14 mouse cellular contexts compared by ENCODE assay signal in genomic region chr1:193125835-193126234, GRCm38 (mm10). TPM values are rescaled to one million over a fixed set of nuclear protein-coding genes. Genes with fewer than 3 reads are reported as not detected.
DNase-seq lines count a peak whose midpoint lies in the region; ATAC-seq and TF ChIP-seq lines count a peak whose summit lies in the region.
"Had no signal": no experiment of that assay in that cellular context is flagged by ENCODE, and none has a peak within 500 bp of the region (broad histone marks: within the 10 kb centered on the region; RNA-seq: fewer than 3 reads in every experiment).

No protein-coding gene starts in this region.

- POLR2A ChIA-PET in Patski (lab: Charles Lee) = no interaction called here

- peaks cover 5% of the 10 kb centered on the region; the same call in 1 of the 2 replicates for H3K4me1 ChIP-seq in embryonic facial prominence, embryonic 14.5 days (ENCODE audit: control insufficient read depth, insufficient read depth, low read length)
- H3K4me1 ChIP-seq in embryonic facial prominence, embryonic 10.5 days = peaks cover 10% of the 10 kb centered on the region

- H3K9me3 ChIP-seq in embryonic facial prominence, embryonic 14.5 days (ENCODE audit: control insufficient read depth, low read length) = no peaks in the 10 kb centered on the region
- H3K9me3 ChIP-seq in embryonic facial prominence, embryonic 10.5 days = no peaks in the 10 kb centered on the region
- H3K9me3 ChIP-seq: heart, embryonic 13.5 days; hindbrain, embryonic 13.5 days; neural tube, embryonic 13.5 days had no signal

- no peak overlapping the region for H3K27ac ChIP-seq in embryonic facial prominence, embryonic 14.5 days (replicated peaks; ENCODE audit: low read depth, low read length)
- H3K27ac ChIP-seq in embryonic facial prominence, embryonic 10.5 days (replicated peaks) = no peak overlapping the region
- no peak overlapping the region for H3K27ac ChIP-seq in layer of hippocampus, adult 2 months
- H3K27ac ChIP-seq: heart, embryonic 13.5 days; hindbrain, embryonic 13.5 days; neural tube, embryonic 13.5 days had no signal

- CTCF ChIA-PET in Patski (lab: Charles Lee) = no interaction called here

- no peak overlapping the region for H3K4me3 ChIP-seq in embryonic facial prominence, embryonic 14.5 days (ENCODE audit: low read depth, low read length)
- H3K4me3 ChIP-seq in embryonic facial prominence, embryonic 10.5 days = no peak overlapping the region
- H3K4me3 ChIP-seq in layer of hippocampus, adult 2 months = no peak overlapping the region
- H3K4me3 ChIP-seq: heart, embryonic 13.5 days; hindbrain, embryonic 13.5 days; neural tube, embryonic 13.5 days had no signal

- peak; percentile 73 for TF ChIP-seq CTCF in layer of hippocampus, adult 2 months (conservative IDR thresholded peaks at IDR 0.05)
- TF ChIP-seq CTCF in Patski (IDR thresholded peaks at IDR 0.05) = peak; percentile 40

- peaks cover 62% of the 10 kb centered on the region for H3K36me3 ChIP-seq in embryonic facial prominence, embryonic 14.5 days (ENCODE audit: control insufficient read depth, insufficient read depth, low read length)
- H3K36me3 ChIP-seq in embryonic facial prominence, embryonic 10.5 days (replicated peaks) = peaks cover 74% of the 10 kb centered on the region

- in situ Hi-C loops in Patski (cut with MboI; ENCODE audit: low pct_unique_long_range_greater_than_20kb) = no loop called here

- peak; percentile 22 for DNase-seq in embryonic facial prominence, embryonic 14.5 days (ENCODE audit: low spot score)
- no peak for DNase-seq in embryonic facial prominence, embryonic 10.5 days (ENCODE audit: low spot score)
- no peak for DNase-seq in layer of hippocampus, adult 2 months (ENCODE audit: low spot score in 2 of 2)
- DNase-seq in layer of hippocampus, postnatal 36 days = no peak
- peak; percentile 30 for DNase-seq in 3134 (ENCODE audit: extremely low read depth, insufficient read length, low spot score)
- no peak for DNase-seq in Patski (ENCODE audit: low read depth, low spot score)
- DNase-seq in B cell, adult 2 months = no peak
- DNase-seq in right cerebral cortex, postnatal 10 days (ENCODE audit: low spot score in 2 of 2) = no peak
- DNase-seq: cerebellum, adult 8-10 months; layer of hippocampus, adult 9-11 months had no signal

- ATAC-seq in embryonic facial prominence, embryonic 14.5 days (ENCODE audit: low read depth) = no peak
- no peak for ATAC-seq in Patski

- H3K4me2 ChIP-seq in embryonic facial prominence, embryonic 14.5 days (ENCODE audit: low read depth, low read length) = no peak overlapping the region
- H3K4me2 ChIP-seq: heart, embryonic 13.5 days; hindbrain, embryonic 13.5 days; midbrain, embryonic 11.5 days; neural tube, embryonic 13.5 days had no signal

- no peaks in the 10 kb centered on the region for H3K27me3 ChIP-seq in embryonic facial prominence, embryonic 14.5 days (replicated peaks; ENCODE audit: control insufficient read depth, insufficient read depth, low read length)
- H3K27me3 ChIP-seq in embryonic facial prominence, embryonic 10.5 days (replicated peaks; ENCODE audit: low read depth, poor library complexity, severe bottlenecking) = no peaks in the 10 kb centered on the region
- no peaks in the 10 kb centered on the region for H3K27me3 ChIP-seq in Patski
- H3K27me3 ChIP-seq: heart, embryonic 13.5 days; hindbrain, embryonic 13.5 days; neural tube, embryonic 13.5 days had no signal

- no peak overlapping the region for H3K9ac ChIP-seq in embryonic facial prominence, embryonic 14.5 days (ENCODE audit: low read depth, low read length)
- H3K9ac ChIP-seq: heart, embryonic 13.5 days; hindbrain, embryonic 13.5 days; neural tube, embryonic 13.5 days had no signal

- 70% methylated on average over 4 of the region's 4 CpGs for WGBS in embryonic facial prominence, embryonic 14.5 days
- WGBS in embryonic facial prominence, embryonic 10.5 days = 92% methylated on average over 4 of the region's 4 CpGs

RNA-seq across cellular contexts. Expression of gene Diexf, which starts 4.2 kb away (rescaled TPM):
- polyA plus RNA-seq in embryonic facial prominence, embryonic 14.5 days (2014; fragmentation: Nextera tagmentation; extraction: Ambion mirVana) = 8.6 and 9.6 TPM in 2 replicates
- 10.2 and 10.6 TPM in 2 replicates for polyA plus RNA-seq in embryonic facial prominence, embryonic 10.5 days (2016; fragmentation: Nextera tagmentation; extraction: Ambion mirVana)
- 10 to 100 TPM; 22.9 to 24.8 TPM for total RNA-seq in layer of hippocampus, adult 2 months (2021)
- 10 to 100 TPM; 23.4 to 27.5 TPM for total RNA-seq in layer of hippocampus, postnatal 36 days (2021)
- polyA plus RNA-seq in Patski (2021) = 16.2 TPM

RNA-seq across cellular contexts. Expression of gene Irf6, which starts 27.1 kb away (rescaled TPM):
- 33.9 and 41.6 TPM in 2 replicates for polyA plus RNA-seq in embryonic facial prominence, embryonic 14.5 days (2014; fragmentation: Nextera tagmentation; extraction: Ambion mirVana)
- 9.0 and 11.1 TPM in 2 replicates for polyA plus RNA-seq in embryonic facial prominence, embryonic 10.5 days (2016; fragmentation: Nextera tagmentation; extraction: Ambion mirVana)
- under 1 TPM; 0.49 to 0.66 TPM for total RNA-seq in layer of hippocampus, adult 2 months (2021)
- under 1 TPM; 0.42 to 0.96 TPM for total RNA-seq in layer of hippocampus, postnatal 36 days (2021)
- 2.2 TPM for polyA plus RNA-seq in Patski (2021)

RNA-seq across cellular contexts. Expression of gene A130010J15Rik, which starts 42.0 kb away (rescaled TPM):
- 12.3 and 16.0 TPM in 2 replicates for polyA plus RNA-seq in embryonic facial prominence, embryonic 14.5 days (2014; fragmentation: Nextera tagmentation; extraction: Ambion mirVana)
- polyA plus RNA-seq in embryonic facial prominence, embryonic 10.5 days (2016; fragmentation: Nextera tagmentation; extraction: Ambion mirVana) = 16.4 and 18.0 TPM in 2 replicates
- 1 to 10 TPM; 5.1 to 5.3 TPM for total RNA-seq in layer of hippocampus, adult 2 months (2021)
- total RNA-seq in layer of hippocampus, postnatal 36 days (2021) = 1 to 10 TPM; 4.4 to 5.6 TPM
- polyA plus RNA-seq in Patski (2021) = 7.3 TPM

Comparison
In these comparisons a context has a peak if more than half of its experiments do, and no peak if none do; other contexts are left out.
1. DNase-seq: peak in embryonic facial prominence, embryonic 14.5 days (single experiment) and 3134 (single experiment); none in embryonic facial prominence, embryonic 10.5 days (single experiment), layer of hippocampus, adult 2 months (0 of 2), layer of hippocampus, postnatal 36 days (0 of 2), Patski (single experiment), B cell, adult 2 months (0 of 2) and right cerebral cortex, postnatal 10 days (0 of 2).